Mouse (Mus musculus) E14TG2a.4 (cell line): ENCODE data around the gene Hps6.

Source experiments
- CTCF ChIP-seq: conservative IDR thresholded peaks from 2 replicates; pipeline ENCODE4 v1.5.1; 2014; ENCODE audit warnings: low read length
- NANOG ChIP-seq: IDR thresholded peaks from 2 replicates; pipeline ENCODE4 v1.6.1; 2014; ENCODE audit warnings: borderline replicate concordance, low read length, mixed read lengths
- POU5F1 ChIP-seq: IDR thresholded peaks from 2 replicates; pipeline ENCODE4 v1.6.1; 2014; ENCODE audit warnings: low read length, borderline replicate concordance

- TF ChIP-seq CTCF (no peak), NANOG (no peak), POU5F1 (no peak)
These were observed 42.5 kb downstream of the Hps6 start for GRCm38 (mm10) chr19:46045696-46046311.
